Mouse (Mus musculus): ENCODE measurements around the gene Smad5. TPM values are rescaled to one million over a fixed set of nuclear protein-coding genes. Genes with fewer than 3 reads are reported as not detected.

Smad5 gene
- total RNA-seq, 2 experiments from 2014 or later, result 26.3 to 28.0 TPM

DNA sequence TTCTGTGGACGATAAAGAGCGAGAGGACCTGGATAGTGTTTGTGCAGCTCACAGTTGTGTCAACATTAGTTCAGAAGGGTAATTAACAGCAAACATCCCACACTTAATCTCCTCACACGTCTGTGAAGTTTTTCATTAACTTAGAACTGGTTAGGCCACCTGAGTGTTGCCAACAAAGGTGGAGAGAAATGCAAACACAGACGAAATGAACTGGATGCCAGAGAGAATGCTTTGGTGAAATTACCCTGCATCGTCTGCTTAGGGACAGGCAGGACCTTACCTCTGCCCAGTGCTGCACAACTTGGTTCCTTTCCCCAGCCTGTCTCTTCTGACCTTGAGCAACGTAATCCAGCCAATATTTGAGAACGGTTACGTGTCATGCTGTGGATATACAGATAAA, 44.7 kb downstream of the Smad5 start:
- TF ChIP-seq CTCF (conservative IDR thresholded peaks at IDR 0.05), result no peak
- H3K27ac ChIP-seq, result no peak overlapping the region
- no peak overlapping the region for H3K4me3 ChIP-seq
- DNase-seq (ENCODE audit: low spot score in 2 of 2), result no peak

GRCm38 (mm10) chr13:56749377-56749776, 46.6 kb downstream of the Smad5 start:
- TF ChIP-seq CTCF (conservative IDR thresholded peaks at IDR 0.05), result no peak
- Histone ChIP-seq H3K27ac (no peak overlapping the region), H3K4me3 (no peak overlapping the region)
- DNase-seq (ENCODE audit: low spot score in 2 of 2), result no peak

DNA sequence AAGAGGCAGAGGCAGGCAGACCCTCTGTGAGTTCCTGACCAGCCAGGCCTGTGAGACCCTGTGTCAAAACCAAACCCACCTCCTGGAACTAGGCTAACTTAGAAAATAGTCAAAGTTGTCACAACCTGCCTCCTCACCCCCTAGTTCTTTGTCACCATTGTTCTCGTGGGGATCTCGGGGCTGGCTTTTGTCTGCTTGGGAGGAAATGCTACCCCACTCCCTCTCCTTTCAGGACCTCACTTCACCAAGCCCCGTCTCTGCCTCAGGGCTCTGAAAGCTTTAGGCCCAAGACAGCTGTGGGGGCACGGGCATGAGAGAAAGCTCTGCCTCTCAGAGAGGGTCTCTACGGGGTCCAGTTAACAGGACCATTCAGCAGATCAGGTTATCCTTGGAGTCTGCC, 49.0 kb downstream of the Smad5 start:
- H3K4me3 ChIP-seq, result no peak overlapping the region
- no peak for DNase-seq (ENCODE audit: low spot score in 2 of 2)
- H3K27ac ChIP-seq, result no peak overlapping the region
- no peak for TF ChIP-seq CTCF (conservative IDR thresholded peaks at IDR 0.05)

DNA sequence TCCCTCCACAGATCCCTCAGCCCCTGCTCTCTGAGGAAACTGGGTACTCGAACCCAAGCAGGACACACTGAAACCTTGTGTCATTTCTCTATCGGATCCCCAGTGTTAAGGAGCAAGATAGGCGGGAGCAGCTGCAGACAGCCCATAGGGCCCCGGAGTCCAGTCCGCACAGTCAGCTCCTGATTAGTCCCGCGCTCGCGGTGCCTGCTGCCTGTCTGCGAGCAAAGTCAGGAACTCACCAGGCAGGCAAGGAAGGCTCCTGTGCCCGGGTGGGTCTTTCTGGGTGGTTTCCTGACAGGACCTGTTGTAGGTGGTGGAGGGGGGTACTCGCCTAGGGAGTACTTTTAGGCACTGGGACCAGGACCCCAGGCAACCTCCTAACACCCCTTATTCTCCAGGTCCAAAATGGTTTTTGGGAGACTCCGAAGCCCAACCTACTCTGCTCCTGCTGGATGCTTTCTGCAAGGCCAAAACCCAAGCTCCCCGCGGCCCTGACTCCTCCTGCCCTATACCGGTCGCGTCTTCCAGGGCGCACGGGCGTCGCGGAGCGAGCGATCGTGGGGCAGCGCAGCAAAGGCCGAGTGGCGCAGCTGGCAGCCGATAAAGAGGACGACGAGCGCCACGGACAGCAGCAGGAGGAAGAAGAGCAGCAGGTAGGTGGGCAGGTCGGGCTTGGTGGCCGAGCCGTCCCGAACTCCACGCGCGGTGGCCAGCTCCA, 49.8 kb downstream of the Smad5 start:
- no peak for TF ChIP-seq CTCF (conservative IDR thresholded peaks at IDR 0.05)
- Histone ChIP-seq H3K4me3 (peak overlapping the region; percentile 49), H3K27ac (no peak overlapping the region)
- no peak for DNase-seq (ENCODE audit: low spot score in 2 of 2)

DNA sequence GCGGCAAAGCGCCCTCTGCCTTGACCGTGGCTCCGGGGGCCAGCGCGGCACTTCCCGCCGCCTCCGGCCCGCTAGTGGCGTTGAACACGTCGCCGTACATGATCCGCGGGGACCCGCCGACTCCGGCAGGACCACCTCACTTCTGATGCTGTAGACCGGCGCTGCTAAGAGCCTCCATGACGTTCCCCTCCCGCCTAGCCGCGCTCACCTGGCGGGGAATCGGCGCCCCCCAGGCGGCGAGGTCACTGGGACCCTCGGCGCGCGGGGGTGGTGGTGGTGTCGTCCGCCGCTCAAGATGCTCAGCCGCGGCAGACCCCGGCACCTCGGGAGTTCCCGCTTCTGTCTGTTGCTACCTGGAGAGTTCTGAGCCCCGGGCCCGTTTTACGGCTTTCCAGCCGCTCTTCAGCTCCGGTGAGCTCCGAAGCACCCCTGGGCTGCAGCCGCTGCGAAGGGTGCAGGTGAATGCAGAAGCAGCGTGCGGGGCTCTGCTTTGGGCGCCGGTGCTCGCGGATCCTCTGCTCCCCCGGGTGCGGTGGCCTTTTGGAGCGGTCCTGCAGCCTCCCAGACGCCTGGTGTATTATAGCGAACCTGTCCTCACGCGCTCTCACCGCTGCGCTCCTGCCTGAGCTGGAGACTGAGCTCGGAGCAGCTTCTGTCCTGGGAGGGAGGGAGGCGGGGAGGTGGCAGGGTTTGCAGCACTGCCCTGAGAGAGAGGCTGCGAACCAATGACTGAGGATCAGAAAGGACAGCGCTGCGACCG, 50.6 kb downstream of the Smad5 start, which contains the start of gene Gm45623:
Gm45623 (minus strand) TSS at position 636 of the 760 bp plus-strand sequence.
- TF ChIP-seq CTCF (conservative IDR thresholded peaks at IDR 0.05), result no peak
- no peak for DNase-seq (ENCODE audit: low spot score in 2 of 2)
- Histone ChIP-seq H3K27ac (no peak within 1 kb of the TSS), H3K4me3 (peak within 1 kb of the TSS; percentile 49)

DNA sequence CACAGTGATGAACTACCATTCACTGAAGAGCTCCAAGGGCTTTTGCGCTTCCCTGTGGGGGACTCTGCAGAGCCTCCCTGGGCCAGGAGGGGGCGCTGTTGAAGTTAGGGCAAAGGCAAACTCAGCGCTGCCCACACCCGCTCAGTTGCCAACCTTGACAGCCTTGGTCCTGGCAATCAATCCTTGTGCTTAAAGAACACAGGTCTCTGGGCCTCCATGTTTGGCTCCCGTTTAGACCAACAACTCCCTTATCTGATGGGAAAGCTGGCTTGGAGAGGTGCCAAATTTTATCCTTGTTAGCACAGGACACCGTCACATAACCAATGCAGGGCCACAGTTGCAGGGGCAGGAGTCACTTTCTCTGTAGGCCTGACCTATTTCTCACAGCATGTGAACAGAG, 53.1 kb downstream of the Smad5 start:
- peak; percentile 67 for TF ChIP-seq CTCF (conservative IDR thresholded peaks at IDR 0.05)
- no peak overlapping the region for H3K4me3 ChIP-seq
- no peak for DNase-seq (ENCODE audit: low spot score in 2 of 2)
- no peak overlapping the region for H3K27ac ChIP-seq

DNA sequence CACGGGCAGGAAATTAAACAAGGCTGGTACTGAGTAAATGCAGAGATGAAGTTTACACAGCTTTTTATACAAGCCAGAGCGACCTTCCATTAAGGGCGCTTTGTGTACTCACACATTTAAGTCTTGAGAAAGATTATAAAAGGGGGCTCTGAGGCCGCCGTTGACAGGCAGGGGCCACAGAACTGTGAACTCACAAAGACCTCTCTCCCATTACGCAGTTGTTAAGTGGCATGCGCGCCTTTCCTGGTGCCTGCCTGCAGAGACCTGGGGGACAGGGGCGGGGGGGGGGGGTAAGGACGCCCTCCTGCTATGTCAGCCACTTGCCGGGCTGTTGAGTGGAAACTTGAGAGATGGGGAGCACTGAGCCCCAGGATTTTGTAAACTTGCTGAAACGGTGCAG, 54.4 kb downstream of the Smad5 start:
- Histone ChIP-seq H3K27ac (no peak overlapping the region), H3K4me3 (no peak overlapping the region)
- no peak for TF ChIP-seq CTCF (conservative IDR thresholded peaks at IDR 0.05)
- no peak for DNase-seq (ENCODE audit: low spot score in 2 of 2)

GRCm38 (mm10) chr13:56758492-56758891, 55.7 kb downstream of the Smad5 start:
- Histone ChIP-seq H3K4me3 (no peak overlapping the region), H3K27ac (no peak overlapping the region)
- DNase-seq (ENCODE audit: low spot score in 2 of 2), result peak; percentile 57 to 77
- TF ChIP-seq CTCF (conservative IDR thresholded peaks at IDR 0.05), result peak; percentile 87

DNA sequence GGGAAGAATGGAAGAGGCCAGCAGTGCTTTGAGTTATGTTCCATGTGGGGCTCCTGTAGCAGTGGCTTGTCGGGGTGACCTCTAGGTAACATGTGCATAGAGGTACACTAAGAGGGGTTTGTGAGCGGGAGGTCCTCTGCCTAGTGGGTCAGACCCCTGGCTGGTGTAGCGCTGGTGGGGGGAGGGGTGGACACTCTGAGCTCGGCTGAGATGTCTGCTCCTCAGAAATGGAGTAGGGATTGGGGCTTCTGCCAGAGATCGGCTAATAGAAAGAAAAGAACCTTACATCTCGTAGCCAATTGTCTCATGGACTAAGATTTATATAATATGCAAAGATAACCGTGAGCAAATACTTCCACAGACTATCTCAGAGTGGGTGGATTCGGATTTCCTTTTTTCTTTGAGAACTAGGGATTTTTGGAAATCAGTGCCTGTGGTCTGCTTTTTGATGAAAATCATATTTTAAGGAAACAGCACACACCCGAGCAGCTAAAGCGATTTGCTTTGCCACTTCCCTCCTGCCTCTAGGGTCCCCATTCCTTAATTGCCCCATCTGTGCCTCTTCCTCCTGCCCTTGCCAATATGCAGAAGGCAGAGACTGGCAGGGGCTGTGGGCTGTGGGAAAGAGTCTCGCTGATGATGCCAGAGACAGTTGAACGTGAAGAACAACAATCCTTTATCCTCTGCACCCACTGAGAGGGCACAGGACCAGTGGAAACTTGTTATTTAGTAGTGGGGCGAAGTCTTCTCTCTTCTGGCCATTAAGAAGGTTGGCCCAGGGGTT, 59.8 kb downstream of the Smad5 start:
- no peak for TF ChIP-seq CTCF (conservative IDR thresholded peaks at IDR 0.05)
- Histone ChIP-seq H3K27ac (no peak overlapping the region), H3K4me3 (no peak overlapping the region; the same call in 1 of the 2 replicates)
- DNase-seq (ENCODE audit: low spot score in 2 of 2), result no peak

DNA sequence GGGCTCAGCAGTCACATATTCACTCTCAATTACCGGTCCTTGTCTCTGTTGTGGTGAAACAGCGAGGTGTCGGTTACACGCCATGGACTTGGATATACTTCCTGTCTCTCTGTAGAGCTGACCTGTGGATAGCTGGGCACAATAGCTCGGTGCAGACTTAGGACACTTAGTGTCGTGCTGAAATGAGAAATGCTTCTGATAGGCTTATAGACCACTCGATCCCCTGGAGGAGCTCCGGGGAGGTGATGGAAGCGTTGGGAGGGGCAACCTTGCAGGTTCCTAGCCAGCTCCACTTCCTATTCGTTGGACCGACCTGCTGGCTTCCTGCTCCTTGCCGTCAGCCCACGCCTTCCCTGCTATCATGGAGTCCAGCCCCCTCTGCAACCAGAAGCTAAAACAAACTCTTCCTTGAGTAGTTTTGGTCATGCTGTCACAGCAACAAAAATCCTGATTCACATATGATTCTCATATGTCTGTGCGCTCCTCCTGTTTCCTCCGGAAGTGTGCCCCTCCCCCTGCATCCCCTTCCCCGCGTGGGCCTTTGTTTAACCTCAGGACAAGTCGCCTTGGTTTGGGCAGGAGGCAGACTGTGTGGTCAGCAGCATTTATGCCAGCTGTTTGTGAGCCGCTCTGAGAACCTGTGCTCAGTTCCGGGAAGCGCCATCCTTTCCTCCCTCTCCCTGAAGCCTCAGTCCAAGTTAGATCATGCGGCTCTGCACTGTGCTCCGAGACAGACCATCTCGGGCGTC, 62.6 kb downstream of the Smad5 start:
- no peak for DNase-seq (ENCODE audit: low spot score in 2 of 2)
- Histone ChIP-seq H3K4me3 (no peak overlapping the region), H3K27ac (peak overlapping the region; percentile 62)
- no peak for TF ChIP-seq CTCF (conservative IDR thresholded peaks at IDR 0.05)

DNA sequence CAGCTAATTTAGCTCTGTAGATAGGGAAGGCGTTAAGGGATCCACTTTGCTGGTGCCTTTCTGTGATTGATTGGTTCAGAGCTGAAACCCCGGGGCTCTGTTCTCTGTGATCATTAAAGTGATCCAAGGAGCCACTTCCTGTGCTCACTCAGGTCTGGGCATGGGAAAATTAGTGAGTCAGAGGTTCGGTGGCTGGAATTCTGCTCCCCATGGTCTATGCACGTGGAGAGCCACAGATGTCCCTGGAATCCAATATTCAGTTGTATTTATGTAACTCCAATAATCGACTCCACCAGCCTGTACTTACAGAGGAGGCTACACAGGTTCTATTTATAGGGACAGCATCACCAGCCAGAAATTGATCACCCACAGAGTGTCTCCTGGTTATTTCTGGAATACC, 63.4 kb downstream of the Smad5 start:
- DNase-seq (ENCODE audit: low spot score in 2 of 2), result no peak
- Histone ChIP-seq H3K4me3 (no peak overlapping the region), H3K27ac (peak overlapping the region; percentile 62)
- TF ChIP-seq CTCF (conservative IDR thresholded peaks at IDR 0.05), result no peak

DNA sequence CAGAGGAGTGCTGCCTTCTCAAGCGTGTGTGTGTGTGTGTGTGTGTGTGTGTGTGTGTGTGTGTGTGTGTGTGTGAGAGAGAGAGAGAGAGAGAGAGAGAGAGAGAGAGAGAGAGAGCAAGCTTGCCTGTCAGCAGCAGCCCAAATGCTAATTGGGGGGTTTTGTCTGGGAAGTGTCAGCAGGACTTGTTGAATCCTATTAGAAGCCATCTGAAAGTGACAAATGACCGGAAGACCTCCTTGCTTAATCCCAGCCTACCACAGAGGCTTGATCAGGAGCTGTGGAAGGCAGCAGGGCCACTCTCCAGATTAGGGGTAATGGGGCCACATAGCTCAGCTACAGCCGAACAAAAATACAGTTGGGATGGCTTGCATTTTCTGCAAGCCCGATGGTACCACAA, 66.6 kb downstream of the Smad5 start:
- Histone ChIP-seq H3K4me3 (no peak overlapping the region), H3K27ac (peak overlapping the region; percentile 57)
- TF ChIP-seq CTCF (conservative IDR thresholded peaks at IDR 0.05), result no peak
- no peak for DNase-seq (ENCODE audit: low spot score in 2 of 2)
